Mouse (Mus musculus) kidney, adult 10 weeks (tissue): ENCODE data around the gene Plin5. TPM values are rescaled to one million over a fixed set of nuclear protein-coding genes. Genes with fewer than 3 reads are reported as not detected.

ENCODE experiments used
- polyA plus RNA-seq: library from polyadenylated mRNA; stranded (reverse); fragments of 350-450 nt; fragmentation: Illumina TruSeq; extraction: RNeasy Lipid Tissue Mini Kit (QIAGEN cat#74804); gene quantifications from one replicate; pipeline ENCODE4 v1.2.3, GENCODE M21; 2014; ENCODE audit warnings: low read depth, low replicate concordance

The Plin5 gene
- 0.89 TPM for polyA plus RNA-seq

GRCm38 (mm10) chr17:56117251-56117710, at the start of gene Plin5:
Gene Plin5 (minus strand): TSS chr17:56117596.

GRCm38 (mm10) chr17:56162231-56162774, 44.9 kb upstream of the Plin5 start, which contains the start of gene Tnfaip8l1:
Gene Tnfaip8l1 (plus strand): TSS chr17:56162477.

GRCm38 (mm10) chr17:56139858-56140595, 22.6 kb upstream of the Plin5 start, which contains the start of gene Sema6b:
Gene Sema6b (minus strand): TSS chr17:56140343.

GRCm38 (mm10) chr17:56121826-56122225, 4.4 kb upstream of the Plin5 start, which contains the start of gene Lrg1:
Gene Lrg1 (minus strand): TSS chr17:56122001.

GRCm38 (mm10) chr17:56109219-56110051, 8.0 kb downstream of the Plin5 start, which contains the start of gene Plin4:
Gene Plin4 (minus strand): TSS chr17:56109803.

GRCm38 (mm10) chr17:56078880-56079795, 38.3 kb downstream of the Plin5 start, which contains the start of gene Hdgfl2:
Gene Hdgfl2 (plus strand): TSS chr17:56079634.

GRCm38 (mm10) chr17:56074827-56075208, 42.6 kb downstream of the Plin5 start, which contains the start of gene Ubxn6:
Gene Ubxn6 (minus strand): TSS chr17:56075028.

Other genes with a start within 250 kb of the Plin5 start
- 23.5 TPM for gene Zfp119a, start 238.7 kb downstream of the Plin5 start, polyA plus RNA-seq
- 38.6 TPM for gene Zfp959, start 225.5 kb downstream of the Plin5 start, polyA plus RNA-seq
- gene Zfp119b, start 168.1 kb downstream of the Plin5 start, polyA plus RNA-seq = 22.8 TPM
- gene Ebi3, start 165.0 kb downstream of the Plin5 start, polyA plus RNA-seq = not detected
- gene Yju2, start 158.5 kb downstream of the Plin5 start, polyA plus RNA-seq = 0.57 TPM
- not detected for gene Shd, start 147.1 kb downstream of the Plin5 start, polyA plus RNA-seq
- not detected for gene Fsd1, start 131.1 kb downstream of the Plin5 start, polyA plus RNA-seq
- 1.2 TPM for gene Stap2, start 112.0 kb downstream of the Plin5 start, polyA plus RNA-seq
- 0.44 TPM for gene Mpnd, start 111.9 kb downstream of the Plin5 start, polyA plus RNA-seq
- 0.32 TPM for gene Sh3gl1, start 81.0 kb downstream of the Plin5 start, polyA plus RNA-seq
- gene Chaf1a, start 77.2 kb downstream of the Plin5 start, polyA plus RNA-seq = 0.20 TPM
- gene Ubxn6, start 42.6 kb downstream of the Plin5 start, polyA plus RNA-seq = 14.1 TPM
- 1.5 TPM for gene Hdgfl2, start 38.0 kb downstream of the Plin5 start, polyA plus RNA-seq
- gene Plin4, start 7.8 kb downstream of the Plin5 start, polyA plus RNA-seq = 0.20 TPM
- not detected for gene Lrg1, start 4.4 kb upstream of the Plin5 start, polyA plus RNA-seq
- not detected for gene Sema6b, start 22.7 kb upstream of the Plin5 start, polyA plus RNA-seq
- gene Tnfaip8l1, start 44.9 kb upstream of the Plin5 start, polyA plus RNA-seq = 0.49 TPM
- 9.2 TPM for gene Mydgf, start 66.3 kb upstream of the Plin5 start, polyA plus RNA-seq
- 0.24 TPM for gene Dpp9, start 101.3 kb upstream of the Plin5 start, polyA plus RNA-seq
- 3.1 TPM for gene Fem1a, start 139.2 kb upstream of the Plin5 start, polyA plus RNA-seq
- gene Ticam1, start 159.2 kb upstream of the Plin5 start, polyA plus RNA-seq = 0.20 TPM
- 13.9 TPM for gene Plin3, start 175.3 kb upstream of the Plin5 start, polyA plus RNA-seq
- gene Arrdc5, start 182.7 kb upstream of the Plin5 start, polyA plus RNA-seq = not detected
- gene Uhrf1, start 185.7 kb upstream of the Plin5 start, polyA plus RNA-seq = 0.36 TPM
- 1.1 TPM for gene Kdm4b, start 208.5 kb upstream of the Plin5 start, polyA plus RNA-seq